Mouse (Mus musculus): ENCODE measurements around the gene Gstm5. TPM values are rescaled to one million over a fixed set of nuclear protein-coding genes. Genes with fewer than 3 reads are reported as not detected.

Gstm5 gene
- total RNA-seq, 2 experiments from 2014 or later: 258 to 289 TPM

DNA sequence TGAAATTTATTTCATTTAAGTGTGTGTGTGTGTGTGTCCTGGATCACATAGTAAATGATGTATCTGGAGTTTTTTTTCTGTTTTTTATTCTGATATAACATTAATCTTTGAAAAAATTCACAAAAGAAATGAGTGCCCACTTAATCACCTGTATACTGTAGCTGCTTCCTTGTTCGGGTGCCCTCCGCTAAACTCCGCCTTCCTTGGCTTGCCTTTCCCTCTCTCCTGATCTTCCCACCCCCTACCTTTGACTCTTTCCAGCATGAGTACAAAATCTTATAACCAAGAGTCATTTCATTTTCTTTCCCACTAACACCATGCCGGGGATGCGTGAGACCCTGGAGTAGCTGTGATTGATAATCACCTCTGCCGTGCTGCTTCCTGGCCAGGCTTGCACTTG is 36.5 kb downstream of the Gstm5 start:
- no peak for DNase-seq

DNA sequence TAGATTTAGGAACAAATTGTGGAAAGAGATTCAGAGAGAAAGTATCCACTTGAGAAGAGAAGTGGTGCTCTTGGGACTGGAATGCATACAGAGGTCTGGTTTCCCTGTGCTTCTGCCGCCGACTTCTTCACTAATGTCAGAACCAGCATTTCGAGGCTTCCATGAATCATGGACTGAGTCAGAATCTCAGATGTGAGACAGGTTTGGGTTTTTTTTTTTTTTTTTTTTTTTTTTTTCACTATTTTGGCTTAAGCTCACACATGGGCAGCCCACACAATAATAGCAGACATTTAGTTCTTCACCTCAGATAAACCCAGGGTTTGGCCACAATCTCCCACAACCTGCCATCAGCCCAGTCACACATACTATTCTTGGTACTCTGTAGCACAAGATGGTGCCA is 39.6 kb downstream of the Gstm5 start:
- no peak for DNase-seq

DNA sequence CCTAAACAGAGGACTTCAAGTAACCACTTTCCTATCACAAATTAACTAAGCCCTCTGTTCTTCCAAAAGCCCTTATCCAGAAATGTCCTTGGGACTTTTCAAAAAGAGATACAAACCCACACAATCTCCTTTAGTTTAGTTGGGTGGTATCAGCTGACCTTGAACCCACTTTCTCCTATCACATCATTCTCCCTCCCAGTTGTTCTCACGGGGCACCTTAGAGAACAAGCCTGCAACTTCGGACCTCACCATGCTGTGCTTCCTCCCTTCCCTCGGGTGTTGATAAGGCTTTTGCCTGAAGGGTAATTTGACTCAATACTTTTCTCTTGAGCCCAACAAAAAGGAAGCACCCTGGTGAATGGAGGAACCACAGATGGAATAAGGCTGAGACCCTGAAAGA is 40.3 kb downstream of the Gstm5 start:
- DNase-seq: no peak

DNA sequence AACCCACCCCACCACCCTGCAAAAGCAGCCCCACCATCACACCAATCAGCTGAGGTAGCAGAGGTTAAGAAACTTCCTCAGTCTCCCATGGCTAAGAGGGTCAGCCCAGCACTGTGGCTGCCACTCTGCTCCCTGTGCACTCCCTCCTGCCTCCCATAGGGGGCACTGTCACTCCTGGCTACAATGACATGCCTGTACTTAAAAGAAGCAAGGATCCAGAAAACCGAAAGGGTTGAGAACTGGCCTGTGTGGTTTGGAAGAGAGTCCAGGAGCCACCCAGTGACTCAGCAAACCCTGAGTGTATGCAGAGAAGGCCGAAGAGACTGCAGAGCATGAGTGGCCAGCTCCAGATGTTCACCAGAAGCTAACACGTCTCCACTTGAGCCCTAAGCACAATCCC is 43.8 kb downstream of the Gstm5 start:
- peak in 1 of 2 experiments; percentile 39 for DNase-seq

DNA sequence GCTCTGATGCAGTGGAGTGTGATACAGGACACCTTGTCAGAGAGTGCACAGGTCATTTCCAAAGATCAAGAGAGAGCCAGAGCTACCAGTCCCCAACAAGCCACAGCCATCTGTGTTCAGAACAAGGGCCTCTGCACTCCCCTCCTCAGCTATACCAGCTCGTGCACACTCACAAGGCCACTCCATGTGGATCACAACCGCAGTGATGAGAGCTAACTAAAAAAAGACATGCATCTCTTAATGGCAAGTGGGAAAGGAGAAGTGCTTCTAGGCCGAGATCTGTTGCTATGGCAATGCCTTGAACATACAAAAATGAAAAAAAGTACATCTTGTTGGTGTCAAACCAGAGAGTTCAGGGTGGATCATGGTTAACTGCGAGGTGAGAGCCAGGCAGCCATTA is 44.2 kb downstream of the Gstm5 start:
- no peak for DNase-seq

DNA sequence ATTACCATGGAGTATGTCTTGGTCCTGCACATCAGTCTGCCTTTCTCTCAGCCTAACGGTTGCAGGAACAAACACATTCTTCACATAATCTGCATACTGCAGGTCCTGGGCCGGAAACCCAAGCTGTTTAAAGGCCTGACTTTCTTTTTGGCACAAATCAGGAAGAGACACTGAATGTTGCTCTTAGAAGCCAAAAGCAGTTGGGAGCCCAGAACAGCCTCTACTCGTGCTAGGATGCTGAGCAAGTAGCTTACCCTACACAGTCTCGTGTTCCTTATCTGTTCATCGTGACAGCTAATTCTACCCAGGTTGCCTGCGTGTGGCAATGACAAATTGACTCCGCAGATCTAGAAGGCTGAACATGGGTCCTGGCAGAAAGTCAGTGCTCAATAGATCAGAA is 44.9 kb downstream of the Gstm5 start:
- no peak for DNase-seq

DNA sequence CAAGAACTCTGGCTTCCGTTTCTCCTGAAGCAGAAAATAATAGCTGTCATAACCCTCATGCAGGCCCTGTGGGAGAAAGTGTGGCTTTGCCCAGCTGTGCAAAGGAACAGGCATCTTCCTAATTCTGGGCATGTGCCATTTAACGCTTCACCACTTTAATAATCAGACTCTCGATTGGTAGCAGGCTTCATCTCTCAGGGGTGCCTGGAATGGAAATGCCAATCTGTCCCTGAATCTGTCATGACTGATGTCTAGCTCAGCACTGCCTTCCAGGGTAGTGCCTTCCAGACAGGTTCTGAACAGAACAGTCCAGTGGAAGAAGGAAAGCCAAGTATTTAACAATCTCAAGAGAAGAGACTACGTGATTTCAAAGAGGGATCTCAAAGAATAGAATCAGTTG is 45.6 kb downstream of the Gstm5 start:
- DNase-seq: peak in 1 of 2 experiments; percentile 26

DNA sequence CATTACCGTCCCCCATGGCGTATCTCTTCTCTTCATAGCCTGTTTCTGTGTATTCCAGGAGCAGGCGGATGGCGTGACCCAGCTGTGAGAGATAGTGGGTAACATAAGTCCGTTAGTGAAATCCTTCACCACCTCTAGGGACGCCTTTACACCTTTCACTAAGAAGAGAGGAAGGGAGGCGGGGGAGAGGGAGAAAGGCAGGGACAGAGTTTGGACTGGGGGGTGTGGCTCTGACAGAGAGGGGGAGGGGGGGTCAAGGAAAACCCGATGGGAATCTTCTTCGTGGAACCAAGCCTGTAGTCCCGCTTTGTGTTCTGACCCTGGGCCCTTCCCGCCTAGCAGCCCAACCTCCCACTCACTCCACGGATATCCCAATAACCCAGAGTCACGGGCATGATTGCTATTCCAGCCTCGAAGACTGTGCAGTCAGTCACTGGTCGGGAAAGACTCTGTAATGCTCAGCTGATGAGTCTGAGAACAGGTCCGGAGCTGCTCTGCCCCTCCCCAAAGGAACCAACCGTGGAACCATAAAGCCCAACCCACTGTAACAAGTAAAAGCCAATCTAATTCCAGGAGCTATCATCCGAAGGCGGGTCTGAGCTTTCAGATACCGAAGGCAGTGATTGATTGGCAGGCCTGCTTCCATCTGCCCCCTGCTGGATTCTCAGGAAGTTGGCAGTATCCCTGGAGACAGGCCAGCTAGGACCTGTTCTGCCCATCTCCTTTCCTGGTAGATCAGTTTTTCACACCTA is 47.8 kb downstream of the Gstm5 start, which contains the start of gene Gstm6:
TSS of gene Gstm6 (minus strand) at position 511 of the 752 bp plus-strand sequence.
- peak in 1 of 2 experiments; percentile 49 for DNase-seq

DNA sequence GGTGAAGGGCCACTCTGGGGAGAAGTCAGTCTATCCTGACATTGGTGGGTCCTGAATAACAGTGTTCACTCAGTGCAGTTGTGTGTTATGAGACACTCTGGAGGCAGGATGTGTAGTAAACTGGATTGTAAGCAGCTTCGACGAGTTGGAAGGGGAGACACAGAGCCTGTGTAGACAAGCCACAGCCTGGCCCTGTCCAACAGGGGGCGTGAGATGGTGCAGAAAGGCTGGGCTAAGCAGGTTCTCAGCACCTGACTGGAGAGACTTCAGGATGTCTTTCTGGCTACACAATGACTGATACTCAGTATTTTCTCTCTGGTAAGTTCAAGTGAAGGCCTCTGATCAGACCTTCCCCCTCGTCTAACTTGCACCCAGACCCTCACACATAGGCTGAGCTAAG is 50.1 kb downstream of the Gstm5 start:
- DNase-seq: no peak

Other genes with a start within 250 kb of the Gstm5 start
- gene Ahcyl1, start 199.3 kb upstream of the Gstm5 start, total RNA-seq (2021): 100 to 1,000 TPM; 335 to 338 TPM
- gene Csf1, start 135.4 kb upstream of the Gstm5 start, total RNA-seq (2021): 10 to 100 TPM; 19.0 to 20.1 TPM
- gene Eps8l3, start 18.6 kb upstream of the Gstm5 start, total RNA-seq (2021): not detected
- 100 to 1,000 TPM; 161 to 173 TPM for gene Gstm7, start 36.0 kb downstream of the Gstm5 start, total RNA-seq (2021)
- 10 to 100 TPM; 15.0 to 16.0 TPM for gene Gstm6, start 47.9 kb downstream of the Gstm5 start, total RNA-seq (2021)
- gene Gstm3, start 73.5 kb downstream of the Gstm5 start, total RNA-seq (2021): not detected
- gene Gstm2, start 90.6 kb downstream of the Gstm5 start, total RNA-seq (2021): 1 to 10 TPM; 3.1 to 3.6 TPM
- 100 to 1,000 TPM; 311 to 336 TPM for gene Gstm1, start 122.2 kb downstream of the Gstm5 start, total RNA-seq (2021)
- 10 to 100 TPM; 11.3 to 12.4 TPM for gene Gstm4, start 149.1 kb downstream of the Gstm5 start, total RNA-seq (2021)
- gene Ampd2, start 190.8 kb downstream of the Gstm5 start, total RNA-seq (2021): 10 to 100 TPM; 74.2 to 76.2 TPM
- gene Gnat2, start 197.0 kb downstream of the Gstm5 start, total RNA-seq (2021): not detected